Mouse (Mus musculus) inflammation-experienced regulatory T-cells, adult 16 weeks (primary cell): ENCODE results near the gene Lrrc57. TPM values are rescaled to one million over a fixed set of nuclear protein-coding genes. Genes with fewer than 3 reads are reported as not detected.

ENCODE experiments used
- polyA plus RNA-seq: library from polyadenylated mRNA; unstranded; fragments of 100-300 nt; shearing (Covaris generic); gene quantifications from one replicate; pipeline ENCODE4 v1.2.1, GENCODE M21; 2017

The Lrrc57 gene
- 36.8 TPM for polyA plus RNA-seq

GRCm38 (mm10) chr2:120608830-120609723 is at the start of gene Lrrc57, which contains the start of gene Haus2:
Lrrc57 (minus strand) TSS chr2:120609520.
Haus2 (plus strand) TSS chr2:120609383.

GRCm38 (mm10) chr2:120628886-120629735 is 19.8 kb upstream of the Lrrc57 start, which contains the start of gene Stard9:
Stard9 (plus strand) TSS chr2:120629121.

GRCm38 (mm10) chr2:120566886-120567797 is 42.2 kb downstream of the Lrrc57 start, which contains the start of gene Snap23:
Snap23 (plus strand) TSS chr2:120567671.

GRCm38 (mm10) chr2:120563235-120563990 is 45.9 kb downstream of the Lrrc57 start, which contains the start of gene Zfp106:
Zfp106 (minus strand) TSS chr2:120563843.

Other genes starting within 250 kb of the Lrrc57 start
- 34.5 TPM for gene Ganc, start 205.6 kb downstream of the Lrrc57 start, polyA plus RNA-seq
- gene Tmem87a, start 205.4 kb downstream of the Lrrc57 start, polyA plus RNA-seq = 26.6 TPM
- gene Capn3, start 153.5 kb downstream of the Lrrc57 start, polyA plus RNA-seq = 66.9 TPM
- 59.9 TPM for gene Zfp106, start 45.7 kb downstream of the Lrrc57 start, polyA plus RNA-seq
- 60.8 TPM for gene Snap23, start 41.8 kb downstream of the Lrrc57 start, polyA plus RNA-seq
- gene Haus2, start 137 bp downstream of the Lrrc57 start, polyA plus RNA-seq = 22.0 TPM
- gene Stard9, start 19.6 kb upstream of the Lrrc57 start, polyA plus RNA-seq = 0.60 TPM
- gene Cdan1, start 240.6 kb upstream of the Lrrc57 start, polyA plus RNA-seq = 4.1 TPM
- gene Ttbk2, start 241.1 kb upstream of the Lrrc57 start, polyA plus RNA-seq = 1.4 TPM